Mouse (Mus musculus): ENCODE data around the gene Olfr744.
"Not testable (repeated sequence)": the region's sequence is repeated elsewhere in the genome, so short reads cannot be mapped to it uniquely, and the experiment has no call there.

Gene Olfr744

GRCm38 (mm10) chr14:50614579-50614978, at the start of gene Olfr744:
Olfr744 (plus strand) TSS chr14:50614879.
- no peak for DNase-seq (ENCODE audit: low read depth)

DNA sequence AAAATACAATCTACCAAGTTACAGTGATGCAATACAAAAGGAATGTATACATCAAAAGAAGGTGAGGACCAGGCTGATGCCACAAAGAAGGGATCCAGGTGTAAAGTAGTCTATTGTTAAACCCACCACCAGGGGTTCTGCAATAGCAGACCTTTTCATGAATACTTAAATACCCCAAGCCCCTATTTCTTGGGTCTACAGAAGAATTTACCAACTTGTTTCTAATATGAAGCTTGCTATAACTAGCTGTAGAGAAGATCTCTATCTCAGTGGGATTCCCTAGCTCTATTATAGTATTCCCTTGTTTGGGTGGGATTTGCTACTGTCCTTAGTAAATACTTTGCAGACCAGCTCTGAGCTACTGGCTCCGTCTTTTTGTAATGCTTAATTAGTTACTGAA, 41.6 kb upstream of the Olfr744 start:
- not testable (repeated sequence) for DNase-seq (ENCODE audit: low read depth)

- DNase-seq (ENCODE audit: low read depth), result no peak
Measured at GRCm38 (mm10) chr14:50639088-50639487, 24.4 kb downstream of the Olfr744 start, which contains the start of gene Olfr745. Olfr745 (plus strand) TSS chr14:50639388.

GRCm38 (mm10) chr14:50646783-50647182, 32.1 kb downstream of the Olfr744 start, which contains the start of gene Olfr746:
Olfr746 (plus strand) TSS chr14:50647083.
- no peak for DNase-seq (ENCODE audit: low read depth)

Measured in NIH3T3 (cell line).